Mouse (Mus musculus): ENCODE results near the gene Tra2a. TPM values are rescaled to one million over a fixed set of nuclear protein-coding genes. Genes with fewer than 3 reads are reported as not detected.

Tra2a gene
- polyA plus RNA-seq, 1 experiment from 2014 or later: 92.7 TPM

GRCm38 (mm10) chr6:49228126-49228679 lies 35.6 kb downstream of the Tra2a start:
- H3K4me2 ChIP-seq: no peak overlapping the region
- H3K27me3 ChIP-seq (replicated peaks): no peaks in the 10 kb centered on the region
- no peaks in the 10 kb centered on the region for H3K9me3 ChIP-seq
- H3K4me3 ChIP-seq (replicated peaks): no peak overlapping the region
- 11% methylated on average over 7 of the region's 7 CpGs for WGBS
- no peaks in the 10 kb centered on the region for H3K36me3 ChIP-seq
- no peak overlapping the region for H3K9ac ChIP-seq
- H3K27ac ChIP-seq: no peak overlapping the region
- H3K4me1 ChIP-seq: peaks cover 9% of the 10 kb centered on the region; the same call in 1 of the 2 replicates
- no peak for ATAC-seq (ENCODE audit: insufficient read depth, low FRiP score, low read depth)

GRCm38 (mm10) chr6:49227184-49227735 lies 36.6 kb downstream of the Tra2a start:
- Histone ChIP-seq H3K36me3 (no peaks in the 10 kb centered on the region), H3K4me1 (peaks cover 9% of the 10 kb centered on the region; the same call in 1 of the 2 replicates), H3K27me3 (replicated peaks) (no peaks in the 10 kb centered on the region), H3K4me3 (replicated peaks) (no peak overlapping the region), H3K9ac (no peak overlapping the region), H3K27ac (no peak overlapping the region), H3K9me3 (no peaks in the 10 kb centered on the region), H3K4me2 (peak overlapping the region; percentile 33)
- 9% methylated on average over 15 of the region's 15 CpGs for WGBS
- ATAC-seq (ENCODE audit: insufficient read depth, low FRiP score, low read depth): no peak

GRCm38 (mm10) chr6:49225728-49226123 lies 38.1 kb downstream of the Tra2a start:
- Histone ChIP-seq H3K27me3 (replicated peaks) (no peaks in the 10 kb centered on the region), H3K9me3 (no peaks in the 10 kb centered on the region), H3K4me3 (replicated peaks) (no peak overlapping the region), H3K36me3 (no peaks in the 10 kb centered on the region), H3K4me2 (no peak overlapping the region), H3K27ac (no peak overlapping the region), H3K9ac (no peak overlapping the region), H3K4me1 (peaks cover 9% of the 10 kb centered on the region; the same call in 1 of the 2 replicates)
- WGBS: 64% methylated on average over 3 of the region's 3 CpGs
- ATAC-seq (ENCODE audit: insufficient read depth, low FRiP score, low read depth): 0 out of 2 replicates have a peak, but pooled peaks have one; percentile 50

- Histone ChIP-seq H3K27ac (no peak overlapping the region), H3K4me2 (no peak overlapping the region), H3K4me1 (peaks cover 9% of the 10 kb centered on the region; the same call in 1 of the 2 replicates), H3K36me3 (no peaks in the 10 kb centered on the region), H3K4me3 (replicated peaks) (no peak overlapping the region), H3K9me3 (no peaks in the 10 kb centered on the region), H3K27me3 (replicated peaks) (no peaks in the 10 kb centered on the region), H3K9ac (no peak overlapping the region)
- ATAC-seq (ENCODE audit: insufficient read depth, low FRiP score, low read depth): peak; percentile 55; the same call in 1 of the 2 replicates
- 31% methylated on average over 11 of the region's 11 CpGs for WGBS
Observed at GRCm38 (mm10) chr6:49224923-49225727, 38.7 kb downstream of the Tra2a start.

GRCm38 (mm10) chr6:49221906-49222305 lies 41.9 kb downstream of the Tra2a start:
- WGBS: 8% methylated on average over 7 of the region's 7 CpGs
- H3K27me3 ChIP-seq (replicated peaks): no peaks in the 10 kb centered on the region
- H3K36me3 ChIP-seq: no peaks in the 10 kb centered on the region
- peaks cover 5% of the 10 kb centered on the region; the same call in 1 of the 2 replicates for H3K4me1 ChIP-seq
- no peak for ATAC-seq (ENCODE audit: insufficient read depth, low FRiP score, low read depth)
- no peak overlapping the region for H3K9ac ChIP-seq
- no peak overlapping the region for H3K27ac ChIP-seq
- no peaks in the 10 kb centered on the region for H3K9me3 ChIP-seq
- H3K4me3 ChIP-seq (replicated peaks): no peak overlapping the region
- no peak overlapping the region for H3K4me2 ChIP-seq

GRCm38 (mm10) chr6:49219920-49220604 lies 43.8 kb downstream of the Tra2a start:
- 10% methylated on average over 16 of the region's 16 CpGs for WGBS
- Histone ChIP-seq H3K27me3 (replicated peaks) (no peaks in the 10 kb centered on the region), H3K4me3 (replicated peaks) (peak overlapping the region; percentile 12), H3K4me2 (peak overlapping the region; percentile 39), H3K9ac (no peak overlapping the region), H3K4me1 (no peaks in the 10 kb centered on the region; the same call in 1 of the 2 replicates), H3K27ac (peak overlapping the region; percentile 3; the same call in 1 of the 2 replicates), H3K9me3 (no peaks in the 10 kb centered on the region), H3K36me3 (no peaks in the 10 kb centered on the region)
- ATAC-seq (ENCODE audit: insufficient read depth, low FRiP score, low read depth): no peak

- 26% methylated on average over 4 of the region's 4 CpGs for WGBS
- Histone ChIP-seq H3K9me3 (no peaks in the 10 kb centered on the region), H3K9ac (no peak overlapping the region), H3K27me3 (replicated peaks) (no peaks in the 10 kb centered on the region), H3K4me1 (no peaks in the 10 kb centered on the region; the same call in 1 of the 2 replicates), H3K4me2 (no peak overlapping the region), H3K27ac (no peak overlapping the region), H3K4me3 (replicated peaks) (no peak overlapping the region), H3K36me3 (no peaks in the 10 kb centered on the region)
- no peak for ATAC-seq (ENCODE audit: insufficient read depth, low FRiP score, low read depth)
Observed at GRCm38 (mm10) chr6:49219001-49219560, 44.8 kb downstream of the Tra2a start.

- Histone ChIP-seq H3K36me3 (no peaks in the 10 kb centered on the region), H3K9ac (no peak overlapping the region; the same call in 1 of the 2 replicates), H3K27ac (no peak overlapping the region), H3K4me2 (peak overlapping the region; percentile 70), H3K9me3 (no peaks in the 10 kb centered on the region), H3K4me1 (no peaks in the 10 kb centered on the region; the same call in 1 of the 2 replicates), H3K27me3 (replicated peaks) (no peaks in the 10 kb centered on the region), H3K4me3 (replicated peaks) (peak overlapping the region; percentile 58)
- WGBS: under 1% methylated on average over 31 of the region's 31 CpGs
- no peak for ATAC-seq (ENCODE audit: insufficient read depth, low FRiP score, low read depth)
Observed at GRCm38 (mm10) chr6:49218275-49218802, 45.5 kb downstream of the Tra2a start.

- H3K27ac ChIP-seq: peak overlapping the region; percentile 94
- peak overlapping the region; percentile 70 for H3K4me2 ChIP-seq
- peaks cover 4% of the 10 kb centered on the region for H3K4me1 ChIP-seq
- peak overlapping the region; percentile 27 for H3K9ac ChIP-seq
- H3K4me3 ChIP-seq (replicated peaks): peak overlapping the region; percentile 58
- WGBS: under 1% methylated on average over 56 of the region's 56 CpGs
- no peaks in the 10 kb centered on the region for H3K36me3 ChIP-seq
- ATAC-seq (ENCODE audit: insufficient read depth, low FRiP score, low read depth): peak; percentile 91
- H3K9me3 ChIP-seq: no peaks in the 10 kb centered on the region
- no peaks in the 10 kb centered on the region for H3K27me3 ChIP-seq (replicated peaks)
Observed at GRCm38 (mm10) chr6:49217581-49218274, 46.1 kb downstream of the Tra2a start.

GRCm38 (mm10) chr6:49216811-49217542 lies 46.9 kb downstream of the Tra2a start:
- Histone ChIP-seq H3K4me1 (peaks cover 7% of the 10 kb centered on the region), H3K4me2 (peak overlapping the region; percentile 60), H3K4me3 (replicated peaks) (peak overlapping the region; percentile 58), H3K27me3 (replicated peaks) (no peaks in the 10 kb centered on the region), H3K27ac (peak overlapping the region; percentile 94), H3K9ac (peak overlapping the region; percentile 27), H3K9me3 (no peaks in the 10 kb centered on the region), H3K36me3 (no peaks in the 10 kb centered on the region)
- no peak for ATAC-seq (ENCODE audit: insufficient read depth, low FRiP score, low read depth)
- WGBS: 6% methylated on average over 11 of the region's 11 CpGs

Measured in stomach, embryonic 15.5 days (tissue).